Mouse (Mus musculus) hindbrain, embryonic 11.5 days (tissue): ENCODE data around the gene Shroom1. TPM values are rescaled to one million over a fixed set of nuclear protein-coding genes. Genes with fewer than 3 reads are reported as not detected.

Experiments used
- ATAC-seq: fragments of 200-750 bp; cut with Nextera tagmentation; 2 replicates; pipeline ENCODE4 v1.8.0; 2017; ENCODE audit warnings: mild to moderate bottlenecking, moderate TSS enrichment, moderate library complexity; ENCODE audit not compliant: low FRiP score
- DNase-seq: peaks from one replicate; pipeline ENCODE4 v3.0.0-alpha.2; 2015; ENCODE audit warnings: low spot score
- H3K27ac ChIP-seq: fragments of 300-500 bp; sonication (generic); 2 replicates; pipeline ENCODE4 v1.5.1; 2014; ENCODE audit warnings: mild to moderate bottlenecking, low read depth, low read length
- H3K27me3 ChIP-seq: fragments of 300-500 bp; sonication (generic); 2 replicates; pipeline ENCODE4 v1.6.1; 2014; ENCODE audit warnings: mild to moderate bottlenecking, low read length, moderate library complexity, mixed read lengths; ENCODE audit not compliant: control insufficient read depth, insufficient read depth
- H3K36me3 ChIP-seq: fragments of 300-500 bp; sonication (generic); 2 replicates; pipeline ENCODE4 v1.6.1; 2014; ENCODE audit warnings: mild to moderate bottlenecking, low read length, moderate library complexity, mixed read lengths; ENCODE audit not compliant: control insufficient read depth, insufficient read depth
- H3K4me1 ChIP-seq: fragments of 300-500 bp; sonication (generic); replicated peaks from 2 replicates; pipeline ENCODE4 v1.6.1; 2014; ENCODE audit warnings: low read length, mixed read lengths; ENCODE audit not compliant: control insufficient read depth, insufficient read depth
- H3K4me2 ChIP-seq: fragments of 300-500 bp; sonication (generic); replicated peaks from 2 replicates; pipeline ENCODE4 v1.6.1; 2014; ENCODE audit warnings: mild to moderate bottlenecking, low read depth, low read length
- H3K4me3 ChIP-seq: fragments of 300-500 bp; sonication (generic); 2 replicates; pipeline ENCODE4 v1.5.1; 2014; ENCODE audit warnings: low read depth, low read length
- H3K9ac ChIP-seq: fragments of 300-500 bp; sonication (generic); 2 replicates; pipeline ENCODE4 v1.6.1; 2014; ENCODE audit warnings: low read depth, low read length
- H3K9me3 ChIP-seq: fragments of 300-500 bp; sonication (generic); 2 replicates; pipeline ENCODE4 v1.6.1; 2016; ENCODE audit warnings: low read length; ENCODE audit not compliant: control insufficient read depth
- WGBS: fragments of 180-500 bp; shearing (Covaris S2); extraction: QIAGEN DNeasy Blood & Tissue Kit; methylation state at CpG from one replicate; pipeline ENCODE4 v1.1.7; 2014; 5-methylcytosine and 5-hydroxymethylcytosine counted together
- polyA plus RNA-seq: library from polyadenylated mRNA; unstranded; fragments of >200 nt; fragmentation: Nextera tagmentation; extraction: Ambion mirVana; gene quantifications from 2 replicates; pipeline ENCODE4 v1.2.1, GENCODE M21; 2014

Shroom1 gene
- polyA plus RNA-seq, 1 experiment from 2014 or later: 2.9 TPM

GRCm38 (mm10) chr11:53489421-53489820, 32.4 kb downstream of the Shroom1 start:
- no peaks in the 10 kb centered on the region for H3K9me3 ChIP-seq
- DNase-seq (no peak), ATAC-seq (no peak)
- H3K4me1 ChIP-seq: peaks cover 3% of the 10 kb centered on the region; the same call in 1 of the 2 replicates
- 66% methylated on average over 9 of the region's 9 CpGs for WGBS
- H3K4me3 ChIP-seq: no peak overlapping the region
- H3K4me2 ChIP-seq: no peak overlapping the region
- H3K27me3 ChIP-seq: peaks cover 29% of the 10 kb centered on the region
- no peaks in the 10 kb centered on the region for H3K36me3 ChIP-seq
- no peak overlapping the region for H3K27ac ChIP-seq
- H3K9ac ChIP-seq: no peak overlapping the region

- WGBS: 8% methylated on average over 8 of the region's 8 CpGs
- Histone ChIP-seq H3K4me1 (peaks cover 6% of the 10 kb centered on the region), H3K27me3 (peaks cover 24% of the 10 kb centered on the region), H3K9me3 (no peaks in the 10 kb centered on the region), H3K4me2 (no peak overlapping the region), H3K27ac (no peak overlapping the region), H3K4me3 (no peak overlapping the region), H3K36me3 (no peaks in the 10 kb centered on the region), H3K9ac (no peak overlapping the region)
- ATAC-seq (peak; percentile 72), DNase-seq (peak; percentile 73)
Measured at GRCm38 (mm10) chr11:53491954-53492401, 35.0 kb downstream of the Shroom1 start.

- Histone ChIP-seq H3K36me3 (no peaks in the 10 kb centered on the region), H3K4me3 (no peak overlapping the region), H3K27ac (no peak overlapping the region), H3K9ac (no peak overlapping the region), H3K4me2 (no peak overlapping the region), H3K4me1 (peaks cover 6% of the 10 kb centered on the region), H3K9me3 (no peaks in the 10 kb centered on the region), H3K27me3 (peaks cover 20% of the 10 kb centered on the region)
- 9% methylated on average over 3 of the region's 3 CpGs for WGBS
- ATAC-seq (peak; percentile 64; the same call in 1 of the 2 replicates), DNase-seq (peak; percentile 40)
Measured at GRCm38 (mm10) chr11:53493243-53493955, 36.4 kb downstream of the Shroom1 start.

GRCm38 (mm10) chr11:53495417-53495816, 38.4 kb downstream of the Shroom1 start:
- H3K4me2 ChIP-seq: no peak overlapping the region
- no peak overlapping the region for H3K9ac ChIP-seq
- H3K9me3 ChIP-seq: no peaks in the 10 kb centered on the region
- DNase-seq (no peak), ATAC-seq (no peak)
- H3K4me3 ChIP-seq: no peak overlapping the region
- H3K4me1 ChIP-seq: peaks cover 6% of the 10 kb centered on the region
- peaks cover 25% of the 10 kb centered on the region for H3K27me3 ChIP-seq
- H3K36me3 ChIP-seq: no peaks in the 10 kb centered on the region
- no peak overlapping the region for H3K27ac ChIP-seq
- WGBS: 25% methylated on average over 6 of the region's 6 CpGs

GRCm38 (mm10) chr11:53496946-53497345, 39.9 kb downstream of the Shroom1 start:
- Histone ChIP-seq H3K36me3 (no peaks in the 10 kb centered on the region), H3K4me3 (no peak overlapping the region), H3K27me3 (peaks cover 33% of the 10 kb centered on the region), H3K4me2 (no peak overlapping the region), H3K27ac (no peak overlapping the region), H3K9me3 (no peaks in the 10 kb centered on the region), H3K9ac (no peak overlapping the region), H3K4me1 (peaks cover 8% of the 10 kb centered on the region)
- ATAC-seq (no peak), DNase-seq (no peak)
- 83% methylated on average over 6 of the region's 6 CpGs for WGBS

GRCm38 (mm10) chr11:53500569-53500968, 43.6 kb downstream of the Shroom1 start:
- Histone ChIP-seq H3K9me3 (no peaks in the 10 kb centered on the region), H3K27ac (no peak overlapping the region), H3K4me3 (no peak overlapping the region), H3K27me3 (peaks cover 38% of the 10 kb centered on the region), H3K4me2 (no peak overlapping the region), H3K36me3 (no peaks in the 10 kb centered on the region), H3K9ac (no peak overlapping the region), H3K4me1 (0 out of 2 replicates have a peak, but pooled peaks cover 2% of the 10 kb centered on the region)
- 10% methylated on average over 11 of the region's 11 CpGs for WGBS
- ATAC-seq (no peak), DNase-seq (peak; percentile 33)

GRCm38 (mm10) chr11:53502039-53502765, 45.2 kb downstream of the Shroom1 start:
- Histone ChIP-seq H3K9ac (no peak overlapping the region), H3K36me3 (no peaks in the 10 kb centered on the region), H3K4me2 (no peak overlapping the region), H3K4me1 (0 out of 2 replicates have a peak, but pooled peaks cover 2% of the 10 kb centered on the region), H3K9me3 (no peaks in the 10 kb centered on the region), H3K27ac (no peak overlapping the region), H3K27me3 (peaks cover 29% of the 10 kb centered on the region), H3K4me3 (no peak overlapping the region)
- DNase-seq: no peak
- no peak for ATAC-seq
- 83% methylated on average over 8 of the region's 8 CpGs for WGBS

- no peak overlapping the region for H3K27ac ChIP-seq
- ATAC-seq: no peak
- no peaks in the 10 kb centered on the region for H3K36me3 ChIP-seq
- WGBS: 90% methylated on average over 5 of the region's 5 CpGs
- H3K4me2 ChIP-seq: no peak overlapping the region
- no peaks in the 10 kb centered on the region for H3K9me3 ChIP-seq
- 0 out of 2 replicates have a peak, but pooled peaks cover 2% of the 10 kb centered on the region for H3K4me1 ChIP-seq
- H3K27me3 ChIP-seq: peaks cover 27% of the 10 kb centered on the region
- H3K4me3 ChIP-seq: no peak overlapping the region
- H3K9ac ChIP-seq: no peak overlapping the region
- no peak for DNase-seq
Measured at GRCm38 (mm10) chr11:53503738-53504137, 46.7 kb downstream of the Shroom1 start.
